Mouse (Mus musculus) regulatory T cell (primary cell): ENCODE results near the gene Cacna1c.

ENCODE experiments used
- in situ Hi-C: fragments of 300-600 bp; cut with MboI, MseI; formaldehyde crosslinking; loops from one replicate; pipeline ENCODE4 v1.15.1; 2025; ENCODE audit warnings: high pct_unique_total_duplicates

Gene Cacna1c

GRCm38 (mm10) chr6:118968776-118969175 lies 227.4 kb downstream of the Cacna1c start:
- in situ Hi-C loops, result no loop called here

- in situ Hi-C loops, result no loop called here
Measured at GRCm38 (mm10) chr6:118966904-118967303, 229.3 kb downstream of the Cacna1c start.

GRCm38 (mm10) chr6:118965577-118965976 lies 230.6 kb downstream of the Cacna1c start:
- in situ Hi-C loops, result no loop called here

GRCm38 (mm10) chr6:118963806-118964205 lies 232.4 kb downstream of the Cacna1c start:
- in situ Hi-C loops, result no loop called here

- in situ Hi-C loops, result no loop called here
Measured at GRCm38 (mm10) chr6:118963283-118963682, 232.9 kb downstream of the Cacna1c start.

- in situ Hi-C loops, result no loop called here
Measured at GRCm38 (mm10) chr6:118958529-118958928, 237.7 kb downstream of the Cacna1c start.

GRCm38 (mm10) chr6:118956234-118956633 lies 240.0 kb downstream of the Cacna1c start:
- in situ Hi-C loops, result no loop called here

- in situ Hi-C loops, result no loop called here
Measured at GRCm38 (mm10) chr6:118955777-118956176, 240.4 kb downstream of the Cacna1c start.

- in situ Hi-C loops, result no loop called here
Measured at GRCm38 (mm10) chr6:118954988-118955554, 241.1 kb downstream of the Cacna1c start.

GRCm38 (mm10) chr6:118952377-118952776 lies 243.8 kb downstream of the Cacna1c start:
- in situ Hi-C loops, result no loop called here

- in situ Hi-C loops, result no loop called here
Measured at GRCm38 (mm10) chr6:118950190-118950589, 246.0 kb downstream of the Cacna1c start.

GRCm38 (mm10) chr6:118947286-118947685 lies 248.9 kb downstream of the Cacna1c start:
- in situ Hi-C loops, result no loop called here

GRCm38 (mm10) chr6:118946660-118947059 lies 249.6 kb downstream of the Cacna1c start:
- in situ Hi-C loops, result no loop called here

- in situ Hi-C loops, result no loop called here
Measured at GRCm38 (mm10) chr6:118944093-118944492, 252.1 kb downstream of the Cacna1c start.

GRCm38 (mm10) chr6:118941816-118942215 lies 254.4 kb downstream of the Cacna1c start:
- in situ Hi-C loops, result no loop called here

GRCm38 (mm10) chr6:118941036-118941435 lies 255.2 kb downstream of the Cacna1c start:
- in situ Hi-C loops, result no loop called here

- in situ Hi-C loops, result no loop called here
Measured at GRCm38 (mm10) chr6:118939626-118940025, 256.6 kb downstream of the Cacna1c start.

- in situ Hi-C loops, result no loop called here
Measured at GRCm38 (mm10) chr6:118938386-118939096, 257.7 kb downstream of the Cacna1c start.

- in situ Hi-C loops, result no loop called here
Measured at GRCm38 (mm10) chr6:118937536-118937935, 258.7 kb downstream of the Cacna1c start.

- in situ Hi-C loops, result no loop called here
Measured at GRCm38 (mm10) chr6:118935520-118936415, 260.4 kb downstream of the Cacna1c start.

- in situ Hi-C loops, result no loop called here
Measured at GRCm38 (mm10) chr6:118934243-118934902, 261.8 kb downstream of the Cacna1c start.
